Mouse (Mus musculus) testis, adult 2 months (tissue): ENCODE results near the gene Fzd7.

Experiments
- CTCF ChIP-seq: fragments of 200-500 bp; IDR thresholded peaks from 2 replicates; pipeline ENCODE4 v1.5.1; 2012; ENCODE audit warnings: low read depth, mild to moderate bottlenecking, inconsistent platforms, low read length, moderate library complexity; ENCODE audit not compliant: control insufficient read depth, insufficient read depth, insufficient replicate concordance
- POLR2A ChIP-seq: fragments of 200-500 bp; IDR thresholded peaks from 2 replicates; pipeline ENCODE4 v1.6.1; 2012; ENCODE audit warnings: low read depth, mild to moderate bottlenecking, inconsistent platforms, low read length, moderate library complexity; ENCODE audit not compliant: control insufficient read depth

DNA sequence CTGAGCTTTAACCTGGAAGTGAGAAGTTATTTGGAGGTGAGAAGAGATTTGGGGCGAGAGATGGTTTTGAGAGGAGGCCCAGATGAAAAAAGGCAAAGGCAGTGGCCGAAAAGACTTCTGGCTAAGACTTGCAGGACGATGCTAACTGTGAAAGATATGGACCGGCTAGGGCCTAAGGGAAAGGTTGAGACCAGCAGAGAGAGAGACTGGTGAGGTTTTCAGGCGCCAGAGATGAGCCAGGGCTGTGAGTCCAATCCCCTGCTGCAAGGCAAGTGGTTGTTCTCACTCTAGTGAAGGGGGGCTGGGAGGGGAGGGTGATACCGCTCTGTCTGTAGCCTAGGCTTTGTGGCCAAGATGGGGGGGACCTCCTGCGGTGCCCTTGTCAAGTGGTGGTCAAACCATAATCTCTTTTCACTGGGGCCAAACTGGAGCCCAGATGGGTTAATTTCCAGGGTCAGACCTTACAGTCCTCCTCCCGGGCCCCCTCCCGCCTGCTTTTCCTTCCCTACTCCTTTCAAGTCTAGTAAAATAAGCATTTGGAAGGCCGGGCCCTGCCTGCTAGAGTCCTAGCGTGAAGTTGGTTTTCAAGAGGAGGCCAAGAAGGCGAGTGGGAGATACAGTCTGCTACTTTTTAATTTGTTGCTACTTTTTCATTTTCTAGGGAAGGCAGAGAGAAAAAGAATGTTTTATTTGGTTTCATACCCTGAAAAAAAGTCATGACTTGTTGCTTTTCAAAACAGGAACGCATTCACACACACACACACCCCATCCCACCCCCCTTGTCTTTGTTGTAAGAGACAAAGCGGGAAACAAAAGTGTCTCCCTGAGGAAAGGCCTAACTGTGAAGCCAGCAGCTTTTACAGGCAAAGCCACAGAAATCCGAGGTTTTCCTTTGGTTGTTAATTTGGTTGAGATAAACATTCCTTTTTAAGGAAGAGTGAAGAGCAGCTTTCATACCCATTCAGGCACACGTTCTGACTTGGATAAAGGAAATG lies 2.9 kb downstream of the Fzd7 start:
- TF ChIP-seq CTCF (no peak), POLR2A (no peak)
